Mouse (Mus musculus) neural tube, embryonic 14.5 days (tissue): ENCODE results near the gene Frmd4b. TPM values are rescaled to one million over a fixed set of nuclear protein-coding genes. Genes with fewer than 3 reads are reported as not detected.

ENCODE experiments used
- ATAC-seq: fragments of 200-750 bp; cut with Nextera tagmentation; 2 replicates; pipeline ENCODE4 v1.8.0; 2017; ENCODE audit warnings: low read depth, mild to moderate bottlenecking, moderate TSS enrichment, moderate library complexity
- H3K27ac ChIP-seq: fragments of 300-500 bp; sonication (generic); 2 replicates; pipeline ENCODE4 v1.5.1; 2014; ENCODE audit warnings: low read depth, mild to moderate bottlenecking, control low read depth, low read length, moderate library complexity, mixed read lengths
- H3K27me3 ChIP-seq: fragments of 300-500 bp; sonication (generic); 2 replicates; pipeline ENCODE4 v1.6.1; 2014; ENCODE audit warnings: low read length; ENCODE audit not compliant: control insufficient read depth, insufficient read depth
- H3K36me3 ChIP-seq: fragments of 300-500 bp; sonication (generic); 2 replicates; pipeline ENCODE4 v1.6.1; 2014; ENCODE audit warnings: low read length, mixed read lengths; ENCODE audit not compliant: control insufficient read depth, insufficient read depth
- H3K4me1 ChIP-seq: fragments of 300-500 bp; sonication (generic); 2 replicates; pipeline ENCODE4 v1.6.1; 2014; ENCODE audit warnings: low read length; ENCODE audit not compliant: control insufficient read depth, insufficient read depth
- H3K4me2 ChIP-seq: fragments of 300-500 bp; sonication (generic); 2 replicates; pipeline ENCODE4 v1.6.1; 2014; ENCODE audit warnings: mild to moderate bottlenecking, low read depth, low read length, control low read depth
- H3K4me3 ChIP-seq: fragments of 300-500 bp; sonication (generic); 2 replicates; pipeline ENCODE4 v1.5.1; 2014; ENCODE audit warnings: low read depth, low read length, control low read depth, mixed read lengths
- H3K9ac ChIP-seq: fragments of 300-500 bp; sonication (generic); replicated peaks from 2 replicates; pipeline ENCODE4 v1.6.1; 2014; ENCODE audit warnings: low read depth, mild to moderate bottlenecking, control low read depth, low read length, mixed read lengths
- H3K9me3 ChIP-seq: fragments of 300-500 bp; sonication (generic); 2 replicates; pipeline ENCODE4 v1.6.1; 2016; ENCODE audit warnings: low read length; ENCODE audit not compliant: control insufficient read depth
- WGBS: fragments of 180-500 bp; shearing (Covaris S2); extraction: QIAGEN DNeasy Blood & Tissue Kit; methylation state at CpG from one replicate; pipeline ENCODE4 v1.1.7; 2014; 5-methylcytosine and 5-hydroxymethylcytosine counted together
- polyA plus RNA-seq: library from polyadenylated mRNA; unstranded; fragments of >200 nt; fragmentation: Nextera tagmentation; extraction: Ambion mirVana; gene quantifications from 2 replicates; pipeline ENCODE4 v1.2.1, GENCODE M21; 2014

Frmd4b gene
- polyA plus RNA-seq, 1 experiment from 2014 or later, result 26.8 TPM

- Histone ChIP-seq H3K9me3 (no peaks in the 10 kb centered on the region), H3K27ac (peak overlapping the region; percentile 72), H3K27me3 (no peaks in the 10 kb centered on the region), H3K9ac (no peak overlapping the region), H3K4me1 (peaks cover 51% of the 10 kb centered on the region), H3K4me3 (no peak overlapping the region), H3K36me3 (no peaks in the 10 kb centered on the region), H3K4me2 (no peak overlapping the region)
- ATAC-seq, result peak; percentile 56; the same call in 1 of the 2 replicates
- 35% methylated on average over 3 of the region's 3 CpGs for WGBS
Observed at GRCm38 (mm10) chr6:97552573-97552972, 64.8 kb downstream of the Frmd4b start.

- no peaks in the 10 kb centered on the region for H3K36me3 ChIP-seq
- peak overlapping the region; percentile 25; the same call in 1 of the 2 replicates for H3K9ac ChIP-seq
- no peak overlapping the region for H3K4me2 ChIP-seq
- ATAC-seq, result peak; percentile 32
- no peak overlapping the region for H3K4me3 ChIP-seq
- 27% methylated on average over 8 of the region's 8 CpGs for WGBS
- H3K27me3 ChIP-seq, result no peaks in the 10 kb centered on the region
- peak overlapping the region; percentile 72 for H3K27ac ChIP-seq
- peaks cover 45% of the 10 kb centered on the region for H3K4me1 ChIP-seq
- no peaks in the 10 kb centered on the region; the same call in 1 of the 2 replicates for H3K9me3 ChIP-seq
Observed at GRCm38 (mm10) chr6:97551884-97552283, 65.5 kb downstream of the Frmd4b start.

- Histone ChIP-seq H3K9me3 (no peaks in the 10 kb centered on the region; the same call in 1 of the 2 replicates), H3K9ac (0 out of 2 replicates have a peak overlapping the region, but pooled peaks have one; percentile 8), H3K4me1 (peaks cover 45% of the 10 kb centered on the region), H3K4me3 (no peak overlapping the region), H3K36me3 (no peaks in the 10 kb centered on the region), H3K4me2 (no peak overlapping the region), H3K27ac (peak overlapping the region; percentile 72; the same call in 1 of the 2 replicates), H3K27me3 (no peaks in the 10 kb centered on the region)
- 91% methylated on average over 4 of the region's 4 CpGs for WGBS
- no peak for ATAC-seq
Observed at GRCm38 (mm10) chr6:97551161-97551560, 66.2 kb downstream of the Frmd4b start.

GRCm38 (mm10) chr6:97540458-97540857, 76.9 kb downstream of the Frmd4b start:
- Histone ChIP-seq H3K9ac (no peak overlapping the region), H3K27ac (no peak overlapping the region)

GRCm38 (mm10) chr6:97535763-97536445, 81.4 kb downstream of the Frmd4b start:
- no peaks in the 10 kb centered on the region for H3K9me3 ChIP-seq
- peak; percentile 72; the same call in 1 of the 2 replicates for ATAC-seq

More at GRCm38 (mm10) chr6:97540458-97540857, 76.9 kb downstream of the Frmd4b start:
- no peaks in the 10 kb centered on the region for H3K36me3 ChIP-seq
- WGBS, result 55% methylated on average over 2 of the region's 2 CpGs
- H3K27me3 ChIP-seq, result no peaks in the 10 kb centered on the region
- H3K4me1 ChIP-seq, result no peaks in the 10 kb centered on the region
- no peaks in the 10 kb centered on the region for H3K9me3 ChIP-seq
- no peak overlapping the region for H3K4me2 ChIP-seq
- H3K4me3 ChIP-seq, result no peak overlapping the region
- ATAC-seq, result no peak

GRCm38 (mm10) chr6:97531043-97531442, 86.3 kb downstream of the Frmd4b start:
- Histone ChIP-seq H3K4me2 (no peak overlapping the region), H3K27ac (no peak overlapping the region), H3K4me1 (peaks cover 15% of the 10 kb centered on the region), H3K4me3 (no peak overlapping the region), H3K9me3 (no peaks in the 10 kb centered on the region), H3K36me3 (no peaks in the 10 kb centered on the region), H3K27me3 (no peaks in the 10 kb centered on the region), H3K9ac (no peak overlapping the region)
- WGBS, result 76% methylated on average over 4 of the region's 4 CpGs
- no peak for ATAC-seq

More at GRCm38 (mm10) chr6:97535763-97536445, 81.4 kb downstream of the Frmd4b start:
- Histone ChIP-seq H3K4me2 (no peak overlapping the region), H3K27me3 (no peaks in the 10 kb centered on the region), H3K9ac (no peak overlapping the region), H3K4me1 (no peaks in the 10 kb centered on the region), H3K27ac (peak overlapping the region; percentile 58; the same call in 1 of the 2 replicates), H3K4me3 (no peak overlapping the region), H3K36me3 (no peaks in the 10 kb centered on the region)
- WGBS, result 50% methylated on average over 9 of the region's 9 CpGs

GRCm38 (mm10) chr6:97528961-97529680, 88.2 kb downstream of the Frmd4b start:
- 9% methylated on average over 15 of the region's 15 CpGs for WGBS
- no peaks in the 10 kb centered on the region for H3K27me3 ChIP-seq
- no peaks in the 10 kb centered on the region for H3K36me3 ChIP-seq
- no peak overlapping the region for H3K27ac ChIP-seq
- no peak overlapping the region for H3K4me2 ChIP-seq
- no peaks in the 10 kb centered on the region for H3K9me3 ChIP-seq
- peaks cover 21% of the 10 kb centered on the region for H3K4me1 ChIP-seq
- no peak overlapping the region for H3K9ac ChIP-seq
- peak; percentile 71 for ATAC-seq
- no peak overlapping the region for H3K4me3 ChIP-seq

- no peak overlapping the region for H3K4me3 ChIP-seq
- 23% methylated on average over 8 of the region's 8 CpGs for WGBS
- ATAC-seq, result no peak
Observed at GRCm38 (mm10) chr6:97526092-97526491, 91.2 kb downstream of the Frmd4b start.

GRCm38 (mm10) chr6:97523118-97523517, 94.2 kb downstream of the Frmd4b start:
- Histone ChIP-seq H3K4me3 (no peak overlapping the region), H3K36me3 (no peaks in the 10 kb centered on the region), H3K4me2 (peak overlapping the region; percentile 11; the same call in 1 of the 2 replicates), H3K4me1 (peaks cover 19% of the 10 kb centered on the region; the same call in 1 of the 2 replicates), H3K9me3 (no peaks in the 10 kb centered on the region), H3K9ac (no peak overlapping the region), H3K27ac (peak overlapping the region; percentile 34; the same call in 1 of the 2 replicates), H3K27me3 (no peaks in the 10 kb centered on the region)
- ATAC-seq, result peak; percentile 71
- WGBS, result under 1% methylated on average over 11 of the region's 11 CpGs

More at GRCm38 (mm10) chr6:97526092-97526491, 91.2 kb downstream of the Frmd4b start:
- Histone ChIP-seq H3K27ac (no peak overlapping the region), H3K4me2 (no peak overlapping the region), H3K9me3 (no peaks in the 10 kb centered on the region), H3K27me3 (no peaks in the 10 kb centered on the region), H3K9ac (no peak overlapping the region), H3K36me3 (no peaks in the 10 kb centered on the region), H3K4me1 (peaks cover 30% of the 10 kb centered on the region)
